Mouse (Mus musculus): ENCODE measurements at regions not wholly inside any gene's neighbourhood (a gene's known extent, or its start where the extent isn't known, plus 50 kb on each side); places are given as distances from the start of the nearest gene placed in this dataset.
A peak's percentile ranks its signal among the peaks of the same experiment; 100 is the strongest.
"Not testable (repeated sequence)": the region's sequence is repeated elsewhere in the genome, so short reads cannot be mapped to it uniquely, and the experiment has no call there.

DNA sequence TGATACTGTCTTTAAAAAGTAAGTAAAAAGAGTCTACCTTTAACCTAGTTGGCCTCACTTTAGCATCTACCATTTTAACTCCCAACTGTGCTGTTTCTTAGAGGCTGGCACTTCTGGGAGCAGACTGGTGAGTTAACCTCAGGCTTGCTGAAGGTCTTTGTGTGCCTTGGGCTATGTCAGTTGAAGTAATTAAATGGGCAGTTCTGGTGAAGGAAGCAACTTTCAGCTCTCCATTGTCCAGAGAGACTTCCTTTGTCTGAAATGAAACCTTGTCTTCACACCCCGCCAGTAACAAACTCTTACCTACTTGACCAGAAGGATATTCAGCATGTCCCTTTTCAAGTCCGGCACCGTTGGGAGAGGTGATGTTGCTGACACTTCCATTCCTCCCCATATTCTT, 55.5 kb downstream of the Zfp281 start:
- no peak for DNase-seq (ENCODE audit: low spot score)

DNA sequence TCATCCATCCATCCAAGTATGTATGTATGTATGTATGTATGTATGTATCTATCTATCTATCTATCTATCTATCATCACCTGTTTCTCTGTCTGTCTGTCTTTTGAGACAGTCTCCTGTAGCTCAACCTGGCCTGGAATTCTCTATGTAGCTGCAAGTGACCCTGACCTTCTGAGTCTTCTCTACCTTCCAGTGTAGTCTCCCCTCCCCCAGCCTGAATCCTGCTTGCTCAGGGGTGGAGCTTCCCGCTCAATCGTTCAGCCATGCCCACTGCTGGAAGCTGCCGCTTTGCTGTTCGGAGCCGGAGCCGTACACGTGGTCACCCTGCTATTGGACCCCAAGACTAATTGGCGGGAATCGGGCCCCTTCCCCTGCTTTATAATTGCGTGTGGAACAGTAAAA, 57.6 kb downstream of the Zfp281 start:
- not testable (repeated sequence) for DNase-seq (ENCODE audit: low spot score)

DNA sequence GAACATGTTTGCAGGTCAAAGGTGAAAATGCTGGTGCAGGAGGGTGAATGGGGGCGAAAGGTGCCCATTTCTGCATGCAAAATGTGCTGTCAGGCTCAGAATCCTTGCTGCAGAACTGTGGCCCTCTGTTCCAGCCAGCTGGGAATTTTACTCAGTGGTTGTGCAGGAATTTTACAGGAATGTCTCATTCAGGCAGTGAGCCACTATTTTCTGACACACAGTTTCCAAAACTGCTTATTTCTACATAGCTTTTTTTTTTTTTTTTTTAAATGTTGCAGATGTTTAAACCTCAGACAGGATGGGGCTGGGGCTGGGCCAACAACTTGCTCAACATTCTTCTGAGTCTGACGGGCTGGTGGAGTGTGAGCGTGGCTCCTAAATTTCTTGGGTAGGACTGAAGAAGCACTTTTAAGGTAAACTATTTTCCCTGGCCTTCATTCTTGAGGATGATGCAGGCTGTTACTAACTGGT, 58.4 kb downstream of the Zfp281 start:
- peak; percentile 42 for DNase-seq (ENCODE audit: low spot score)

- no peak for DNase-seq (ENCODE audit: low spot score)
These were observed 58.9 kb downstream of the Zfp281 start for GRCm38 (mm10) chr1:136683561-136684131.

DNA sequence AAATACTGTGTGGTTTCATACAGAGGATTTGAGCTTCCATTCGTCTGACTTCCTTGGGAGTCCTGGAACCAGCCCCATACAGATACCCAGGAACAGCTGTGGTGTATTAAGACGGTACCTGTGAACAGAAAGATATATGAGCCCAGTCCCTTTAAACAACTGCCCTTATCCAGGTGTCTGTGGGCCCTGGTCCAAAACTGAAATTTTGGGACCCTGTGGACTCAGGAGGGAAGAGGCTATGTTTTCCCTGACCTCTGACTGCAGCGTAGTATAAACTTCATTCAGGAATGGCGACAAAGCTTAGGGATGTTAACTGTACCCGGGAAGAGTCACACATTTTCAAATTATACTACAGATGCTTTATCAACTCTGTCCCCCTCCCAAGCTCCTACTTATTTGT, 59.8 kb downstream of the Zfp281 start:
- no peak for DNase-seq (ENCODE audit: low spot score)

DNA sequence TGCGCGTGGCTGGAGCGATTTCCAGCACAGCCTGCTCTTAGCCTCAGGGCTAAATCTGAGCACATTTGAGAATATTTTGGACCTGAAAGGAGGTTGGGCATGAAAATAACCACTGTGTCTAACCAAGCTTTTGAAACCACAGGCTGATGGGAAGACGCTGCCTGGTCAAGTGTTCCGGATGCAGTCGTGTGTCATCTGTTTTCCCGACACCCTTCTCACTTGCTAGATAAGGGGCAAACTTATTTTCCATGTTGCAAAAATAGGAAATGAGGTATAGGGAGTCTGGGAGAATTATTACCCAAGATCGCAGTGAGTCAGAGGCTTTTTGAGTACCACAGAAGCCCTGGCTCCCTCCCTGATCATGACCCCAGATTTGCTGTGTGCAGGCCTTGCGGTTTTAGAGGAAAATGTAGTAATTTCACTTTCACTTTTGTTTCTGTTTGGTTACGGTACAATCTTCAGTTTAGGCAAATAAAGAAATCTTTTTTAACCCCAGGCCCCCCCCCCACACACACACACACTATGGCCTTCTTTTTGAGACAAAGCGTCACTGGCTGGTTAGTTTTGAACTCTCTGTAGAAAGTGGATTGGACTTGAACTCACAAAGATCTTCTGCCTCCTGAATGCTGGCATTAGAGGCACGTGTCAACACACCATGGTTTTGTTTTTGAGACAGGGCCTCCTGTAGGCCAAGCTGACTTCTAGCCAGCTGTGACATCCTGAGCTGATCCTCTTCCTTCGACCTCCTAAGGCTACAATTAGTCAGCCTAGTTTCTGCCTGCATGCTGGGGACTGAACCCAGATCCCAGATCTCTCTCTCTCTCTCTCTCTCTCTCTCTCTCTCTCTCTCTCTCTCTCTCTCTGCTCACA, 60.7 kb downstream of the Zfp281 start:
- no peak for DNase-seq (ENCODE audit: low spot score)

- DNase-seq (ENCODE audit: low spot score) = no peak
These were observed 61.8 kb downstream of the Zfp281 start for GRCm38 (mm10) chr1:136686467-136686866.

GRCm38 (mm10) chr1:136690068-136690467, 65.4 kb downstream of the Zfp281 start:
- DNase-seq (ENCODE audit: low spot score) = no peak

- no peak for DNase-seq (ENCODE audit: low spot score)
These were observed 68.7 kb downstream of the Zfp281 start for GRCm38 (mm10) chr1:136693421-136693820.

DNA sequence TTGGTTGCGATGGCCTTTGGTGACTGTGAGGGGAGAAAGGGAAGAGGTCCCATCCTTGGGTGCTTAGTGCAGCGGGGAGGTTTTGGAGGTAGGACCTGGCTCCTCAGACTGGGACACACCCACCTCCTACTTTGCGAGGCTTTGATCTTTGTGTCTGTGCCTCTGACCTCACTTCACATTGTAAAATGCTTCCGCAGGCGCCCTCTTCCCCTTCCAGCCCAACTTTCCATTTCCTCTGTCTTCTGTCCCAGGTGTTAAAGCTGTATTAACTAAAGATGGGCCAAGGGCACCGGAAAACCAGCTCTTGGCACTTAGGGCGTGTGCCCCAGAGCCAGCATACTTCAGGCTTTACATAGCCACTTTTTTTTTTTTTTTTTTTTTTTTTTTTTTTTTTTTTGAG, 70.3 kb downstream of the Zfp281 start:
- DNase-seq (ENCODE audit: low spot score) = no peak

DNA sequence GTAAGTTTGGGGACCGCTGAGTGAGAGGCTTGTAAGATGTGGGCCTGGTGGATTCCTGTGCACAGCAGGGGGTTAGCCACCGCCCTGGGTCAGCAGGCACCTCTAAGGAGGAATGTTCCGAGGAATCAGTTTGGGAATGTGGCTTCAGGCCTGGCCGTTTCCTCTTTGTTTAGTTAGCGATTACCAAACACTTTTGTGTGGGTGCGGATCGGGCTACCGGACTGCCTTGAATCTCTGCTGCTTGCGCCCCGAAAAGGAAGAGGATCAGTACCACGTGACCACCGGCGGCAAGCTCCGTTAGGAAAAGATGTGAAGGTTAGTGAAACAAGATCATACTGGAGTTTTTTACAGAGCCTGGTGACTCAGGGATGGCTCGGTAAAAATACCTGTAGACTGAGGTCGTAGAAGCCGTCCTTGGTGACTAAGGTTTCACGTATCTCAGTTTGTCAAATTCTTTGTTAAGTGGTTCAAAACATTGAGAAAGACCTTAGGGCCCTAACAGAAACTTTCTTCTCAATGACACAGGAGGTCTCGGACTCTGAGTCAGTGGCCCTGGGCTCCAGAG, 71.5 kb downstream of the Zfp281 start:
- DNase-seq (ENCODE audit: low spot score) = no peak

GRCm38 (mm10) chr1:136698454-136699152, 73.9 kb downstream of the Zfp281 start:
- DNase-seq (ENCODE audit: low spot score) = no peak

GRCm38 (mm10) chr1:136699153-136699524, 74.4 kb downstream of the Zfp281 start:
- no peak for DNase-seq (ENCODE audit: low spot score)

DNA sequence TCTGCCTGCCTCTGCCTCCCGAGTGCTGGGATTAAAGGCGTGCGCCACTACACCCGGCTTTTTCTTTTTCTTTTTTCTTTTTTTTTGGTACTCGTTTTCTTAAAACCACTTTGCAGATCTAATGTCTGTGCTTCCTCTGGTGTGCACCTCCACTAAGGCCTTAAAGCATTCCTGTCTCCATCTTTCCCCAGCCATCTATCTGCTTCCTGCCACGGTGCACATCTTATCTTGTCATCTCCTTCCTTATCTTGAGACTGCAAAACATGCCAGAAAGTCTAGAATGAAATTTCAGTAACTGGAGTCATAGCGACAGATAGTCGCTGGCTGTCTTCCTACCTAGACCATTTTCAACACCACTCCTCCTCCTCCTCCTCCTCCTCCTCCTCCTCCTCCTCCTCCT, 74.9 kb downstream of the Zfp281 start:
- no peak for DNase-seq (ENCODE audit: low spot score)

GRCm38 (mm10) chr1:136704139-136704538, 79.4 kb downstream of the Zfp281 start:
- no peak for DNase-seq (ENCODE audit: low spot score)

GRCm38 (mm10) chr1:136706509-136706908, 81.8 kb downstream of the Zfp281 start:
- no peak for DNase-seq (ENCODE audit: low spot score)

GRCm38 (mm10) chr1:136707394-136707793, 82.7 kb downstream of the Zfp281 start:
- peak; percentile 76 for DNase-seq (ENCODE audit: low spot score)

DNA sequence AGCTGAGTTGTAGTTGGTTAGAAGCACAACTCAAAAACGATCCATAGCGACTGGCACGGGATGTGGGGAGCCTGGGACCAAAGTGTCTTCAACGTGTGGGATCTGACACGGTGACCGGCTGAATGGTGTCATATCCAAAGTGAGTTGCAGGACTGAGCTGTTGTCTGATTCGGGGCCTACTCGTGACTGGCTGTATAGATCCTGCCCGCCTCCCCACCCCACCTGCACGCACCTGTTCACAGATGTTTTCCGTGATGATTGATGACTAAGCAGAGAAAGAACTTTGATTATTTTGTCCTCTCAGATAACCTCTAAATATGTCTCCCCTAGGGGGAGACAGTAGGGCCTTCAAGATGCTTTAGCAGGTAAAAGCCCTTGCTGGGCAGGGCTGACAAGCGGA, 83.2 kb downstream of the Zfp281 start:
- DNase-seq (ENCODE audit: low spot score) = no peak

- peak; percentile 44 for DNase-seq (ENCODE audit: low spot score)
These were observed 85.5 kb downstream of the Zfp281 start for GRCm38 (mm10) chr1:136710196-136710595.

- no peak for DNase-seq (ENCODE audit: low spot score)
These were observed 86.5 kb downstream of the Zfp281 start for GRCm38 (mm10) chr1:136711243-136711642.

GRCm38 (mm10) chr1:136714077-136714476, 89.4 kb downstream of the Zfp281 start:
- DNase-seq (ENCODE audit: low spot score) = no peak

GRCm38 (mm10) chr1:136714987-136715386, 90.3 kb downstream of the Zfp281 start:
- no peak for DNase-seq (ENCODE audit: low spot score)
